Mouse (Mus musculus) intestine, embryonic 16.5 days (tissue): ENCODE measurements around the gene Arcn1. TPM values are rescaled to one million over a fixed set of nuclear protein-coding genes. Genes with fewer than 3 reads are reported as not detected.

Source experiments
- ATAC-seq: fragments of 200-750 bp; cut with Nextera tagmentation; 2 replicates; pipeline ENCODE4 v1.8.0; 2017; ENCODE audit warnings: moderate TSS enrichment, moderate library complexity
- H3K27ac ChIP-seq: fragments of 300-500 bp; sonication (generic); 2 replicates; pipeline ENCODE4 v1.5.1; 2014; ENCODE audit warnings: mild to moderate bottlenecking, low read length
- H3K27me3 ChIP-seq: fragments of 300-500 bp; sonication (generic); replicated peaks from 2 replicates; pipeline ENCODE4 v1.6.1; 2014; ENCODE audit warnings: low read length, control low read depth, mixed read lengths; ENCODE audit not compliant: control insufficient read depth, insufficient read depth
- H3K36me3 ChIP-seq: fragments of 300-500 bp; sonication (generic); 2 replicates; pipeline ENCODE4 v1.6.1; 2014; ENCODE audit warnings: low read length, control low read depth; ENCODE audit not compliant: control insufficient read depth, insufficient read depth
- H3K4me1 ChIP-seq: fragments of 300-500 bp; sonication (generic); 2 replicates; pipeline ENCODE4 v1.6.1; 2014; ENCODE audit warnings: low read length, control low read depth, mixed read lengths; ENCODE audit not compliant: control insufficient read depth, insufficient read depth
- H3K4me2 ChIP-seq: fragments of 300-500 bp; sonication (generic); 2 replicates; pipeline ENCODE4 v1.6.1; 2014; ENCODE audit warnings: low read depth, low read length, control low read depth
- H3K4me3 ChIP-seq: fragments of 300-500 bp; sonication (generic); 2 replicates; pipeline ENCODE4 v1.5.1; 2014; ENCODE audit warnings: mild to moderate bottlenecking, low read length
- H3K9ac ChIP-seq: fragments of 300-500 bp; sonication (generic); 2 replicates; pipeline ENCODE4 v1.6.1; 2014; ENCODE audit warnings: low read depth, low read length
- H3K9me3 ChIP-seq: fragments of 300-500 bp; sonication (generic); 2 replicates; pipeline ENCODE4 v1.6.1; 2016; ENCODE audit warnings: low read length, control low read depth; ENCODE audit not compliant: control insufficient read depth
- WGBS: fragments of 180-500 bp; shearing (Covaris S2); extraction: QIAGEN DNeasy Blood & Tissue Kit; methylation state at CpG from one replicate; pipeline ENCODE4 v1.1.7; 2014; 5-methylcytosine and 5-hydroxymethylcytosine counted together
- polyA plus RNA-seq: library from polyadenylated mRNA; unstranded; fragments of >200 nt; fragmentation: Nextera tagmentation; extraction: Ambion mirVana; gene quantifications from 2 replicates; pipeline ENCODE4 v1.2.1, GENCODE M21; 2015

Arcn1 gene
- polyA plus RNA-seq, 1 experiment from 2014 or later = 187 TPM

DNA sequence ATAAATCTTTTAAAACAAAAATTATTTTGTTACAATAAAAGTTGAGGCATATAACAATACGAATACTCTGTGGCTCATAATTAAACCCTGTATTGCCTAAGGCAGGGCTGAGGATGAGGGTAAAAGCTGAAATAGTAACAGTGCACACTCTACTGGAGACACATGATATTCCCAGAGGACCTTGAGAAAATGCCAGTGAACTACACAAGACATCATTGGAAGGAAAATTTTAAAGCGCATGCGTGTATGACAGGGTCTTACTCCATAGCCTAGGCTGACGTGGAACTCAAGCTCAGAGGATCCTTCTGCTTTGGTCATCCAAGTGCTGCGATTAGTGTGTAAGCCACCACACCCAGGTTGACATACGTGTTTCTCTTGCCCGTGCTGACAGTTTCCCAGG is 19.2 kb downstream of the Arcn1 start:
- WGBS = 92% methylated on average over 7 of the region's 7 CpGs
- ATAC-seq = no peak
- H3K36me3 ChIP-seq = peaks cover 18% of the 10 kb centered on the region
- no peak overlapping the region for H3K4me3 ChIP-seq
- no peaks in the 10 kb centered on the region for H3K27me3 ChIP-seq
- 0 out of 2 replicates have a peak, but pooled peaks cover 2% of the 10 kb centered on the region for H3K4me1 ChIP-seq
- no peaks in the 10 kb centered on the region for H3K9me3 ChIP-seq
- no peak overlapping the region for H3K9ac ChIP-seq
- H3K27ac ChIP-seq = no peak overlapping the region
- H3K4me2 ChIP-seq = no peak overlapping the region

DNA sequence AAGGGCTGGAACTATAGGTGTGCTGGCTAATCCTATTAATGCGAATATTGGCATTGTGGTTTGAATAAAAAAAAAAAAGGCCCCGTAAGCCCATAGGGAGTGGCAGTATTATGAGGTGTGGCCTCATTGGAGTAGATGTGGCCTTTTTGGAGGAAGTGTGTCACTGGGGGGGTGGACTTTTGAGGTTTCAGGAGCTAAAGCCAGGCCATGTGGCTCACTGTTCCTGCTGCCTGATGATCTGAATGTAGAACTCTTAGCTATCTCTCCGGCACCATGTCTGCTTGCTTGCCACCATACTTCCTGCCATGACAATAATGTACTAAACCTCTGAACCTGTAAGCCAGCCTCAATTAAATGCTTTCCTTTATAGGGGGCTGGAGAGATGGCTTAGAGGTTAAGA is 20.3 kb downstream of the Arcn1 start:
- Histone ChIP-seq H3K9ac (no peak overlapping the region), H3K27ac (no peak overlapping the region), H3K4me2 (no peak overlapping the region), H3K36me3 (peaks cover 16% of the 10 kb centered on the region), H3K4me1 (0 out of 2 replicates have a peak, but pooled peaks cover 2% of the 10 kb centered on the region), H3K27me3 (no peaks in the 10 kb centered on the region), H3K4me3 (no peak overlapping the region), H3K9me3 (no peaks in the 10 kb centered on the region)
- WGBS = 95% methylated on average over 3 of the region's 3 CpGs
- no peak for ATAC-seq

DNA sequence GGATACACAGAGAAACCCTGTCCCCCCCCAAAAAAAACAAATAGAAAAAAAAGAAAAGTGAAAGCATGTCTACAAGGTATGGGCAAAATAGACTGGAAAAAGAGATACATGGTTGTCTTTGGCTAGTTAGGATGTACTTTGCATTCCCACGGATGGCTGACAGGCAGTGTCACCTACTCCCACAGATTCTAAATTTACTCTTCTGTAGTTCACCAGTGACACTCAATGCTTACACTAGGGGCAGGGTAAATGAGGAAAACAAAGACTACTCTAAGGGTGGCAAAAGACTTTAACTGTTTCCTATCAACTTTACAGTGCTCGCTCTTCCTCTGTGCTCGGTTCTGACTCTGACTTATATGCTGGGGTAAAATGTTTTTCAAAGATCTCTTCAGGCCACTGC is 21.0 kb downstream of the Arcn1 start:
- H3K4me2 ChIP-seq = no peak overlapping the region
- ATAC-seq = no peak
- H3K36me3 ChIP-seq = peaks cover 14% of the 10 kb centered on the region
- 0 out of 2 replicates have a peak, but pooled peaks cover 2% of the 10 kb centered on the region for H3K4me1 ChIP-seq
- H3K27me3 ChIP-seq = no peaks in the 10 kb centered on the region
- 91% methylated on average over 3 of the region's 3 CpGs for WGBS
- H3K9ac ChIP-seq = no peak overlapping the region
- H3K9me3 ChIP-seq = no peaks in the 10 kb centered on the region
- no peak overlapping the region for H3K27ac ChIP-seq
- H3K4me3 ChIP-seq = no peak overlapping the region

DNA sequence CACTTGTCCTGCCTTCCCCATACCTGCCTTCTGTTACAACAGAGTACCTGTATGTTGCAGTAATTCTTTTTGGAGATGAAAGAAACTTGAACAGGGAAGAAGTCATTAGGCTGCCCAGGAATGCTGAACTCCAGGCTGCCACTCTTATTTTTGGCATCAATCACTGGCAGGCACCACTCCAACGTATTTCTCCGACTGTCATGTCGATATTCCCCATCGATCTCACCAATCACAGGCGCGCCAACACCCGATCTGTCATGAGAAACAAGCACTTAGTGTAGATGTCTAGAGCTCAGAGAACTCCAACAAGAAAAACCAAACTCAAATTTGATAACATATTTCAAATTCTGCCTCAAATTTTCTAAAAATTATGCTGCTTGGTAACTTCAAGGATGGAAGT is 22.3 kb downstream of the Arcn1 start:
- peaks cover 14% of the 10 kb centered on the region for H3K36me3 ChIP-seq
- 91% methylated on average over 7 of the region's 7 CpGs for WGBS
- H3K9me3 ChIP-seq = no peaks in the 10 kb centered on the region
- no peak for ATAC-seq
- H3K9ac ChIP-seq = no peak overlapping the region
- no peaks in the 10 kb centered on the region for H3K27me3 ChIP-seq
- H3K4me2 ChIP-seq = no peak overlapping the region
- 0 out of 2 replicates have a peak, but pooled peaks cover 2% of the 10 kb centered on the region for H3K4me1 ChIP-seq
- H3K4me3 ChIP-seq = no peak overlapping the region
- H3K27ac ChIP-seq = no peak overlapping the region

DNA sequence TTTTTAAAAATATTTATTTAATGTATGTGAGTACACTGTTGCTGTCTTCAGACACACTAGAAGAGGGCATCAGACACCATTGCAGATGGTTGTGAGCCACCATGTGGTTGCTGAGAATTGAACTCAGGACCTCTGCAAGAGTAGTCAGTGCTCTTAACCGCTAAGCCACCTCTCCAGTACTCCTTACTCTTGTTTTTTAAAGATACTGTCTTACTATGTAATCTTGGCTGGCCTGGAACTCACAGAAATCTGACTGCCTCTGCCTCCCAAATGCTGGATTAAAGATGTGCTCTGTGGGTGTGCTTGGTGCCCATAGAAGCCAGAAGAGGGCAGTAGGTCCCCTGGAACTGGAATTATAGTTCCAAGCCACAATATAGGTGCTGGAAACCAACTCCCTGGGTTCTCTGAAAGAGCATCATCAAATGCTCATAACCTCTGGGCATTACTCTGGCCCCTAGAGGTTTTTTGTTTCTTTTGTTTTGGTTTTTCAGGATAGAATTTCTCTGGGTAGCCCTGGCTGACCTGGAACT is 26.9 kb downstream of the Arcn1 start:
- H3K9ac ChIP-seq = no peak overlapping the region
- no peak overlapping the region for H3K4me3 ChIP-seq
- no peaks in the 10 kb centered on the region for H3K27me3 ChIP-seq
- H3K4me1 ChIP-seq = peaks cover 4% of the 10 kb centered on the region; the same call in 1 of the 2 replicates
- 87% methylated on average over 1 of the region's 1 CpGs for WGBS
- no peak overlapping the region for H3K27ac ChIP-seq
- no peak overlapping the region for H3K4me2 ChIP-seq
- ATAC-seq = no peak
- 0 out of 2 replicates have a peak, but pooled peaks cover 5% of the 10 kb centered on the region for H3K36me3 ChIP-seq
- peaks cover 9% of the 10 kb centered on the region; the same call in 1 of the 2 replicates for H3K9me3 ChIP-seq

DNA sequence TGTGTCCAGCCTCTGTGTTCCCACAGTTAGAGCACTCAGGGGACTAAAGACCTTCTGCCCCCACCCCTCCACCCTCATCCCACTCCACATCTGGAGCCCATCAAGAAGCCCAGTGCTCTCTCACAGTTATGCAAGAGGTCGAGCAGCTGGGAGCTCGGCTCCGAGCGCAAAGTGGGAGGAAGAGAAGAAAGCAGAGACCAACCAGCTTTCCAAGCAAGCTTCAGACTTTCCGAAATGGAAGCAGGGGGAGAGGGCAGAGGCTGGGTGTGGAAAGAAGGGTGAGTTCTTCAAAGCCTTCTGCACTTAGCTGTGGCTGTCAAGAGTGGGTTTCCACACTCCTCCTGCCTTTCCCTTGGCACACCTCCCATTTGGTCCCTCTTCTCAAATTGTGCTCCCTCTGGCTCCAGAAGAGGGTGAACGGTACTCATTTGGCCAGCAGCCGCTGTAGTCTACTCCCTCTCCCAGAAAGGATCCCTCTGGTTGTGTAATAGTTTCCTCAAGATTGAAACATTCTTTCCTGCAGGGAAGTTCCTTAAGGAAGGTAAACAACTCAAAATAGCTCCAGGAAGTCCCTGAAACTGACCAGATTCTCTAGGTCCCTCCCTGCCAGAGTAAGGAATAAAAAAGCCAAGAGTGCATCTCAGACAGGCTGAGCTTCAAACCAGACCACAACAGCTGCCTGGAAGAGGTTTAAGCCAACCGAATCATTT is 30.2 kb downstream of the Arcn1 start:
- peak overlapping the region; percentile 72 for H3K27ac ChIP-seq
- 0 out of 2 replicates have a peak, but pooled peaks have one; percentile 16 for ATAC-seq
- peaks cover 20% of the 10 kb centered on the region for H3K4me1 ChIP-seq
- H3K4me3 ChIP-seq = no peak overlapping the region
- no peak overlapping the region for H3K4me2 ChIP-seq
- 35% methylated on average over 8 of the region's 8 CpGs for WGBS
- H3K27me3 ChIP-seq = peaks cover 7% of the 10 kb centered on the region; the same call in 1 of the 2 replicates
- H3K9me3 ChIP-seq = peaks cover 9% of the 10 kb centered on the region; the same call in 1 of the 2 replicates
- H3K9ac ChIP-seq = no peak overlapping the region
- H3K36me3 ChIP-seq = no peaks in the 10 kb centered on the region

DNA sequence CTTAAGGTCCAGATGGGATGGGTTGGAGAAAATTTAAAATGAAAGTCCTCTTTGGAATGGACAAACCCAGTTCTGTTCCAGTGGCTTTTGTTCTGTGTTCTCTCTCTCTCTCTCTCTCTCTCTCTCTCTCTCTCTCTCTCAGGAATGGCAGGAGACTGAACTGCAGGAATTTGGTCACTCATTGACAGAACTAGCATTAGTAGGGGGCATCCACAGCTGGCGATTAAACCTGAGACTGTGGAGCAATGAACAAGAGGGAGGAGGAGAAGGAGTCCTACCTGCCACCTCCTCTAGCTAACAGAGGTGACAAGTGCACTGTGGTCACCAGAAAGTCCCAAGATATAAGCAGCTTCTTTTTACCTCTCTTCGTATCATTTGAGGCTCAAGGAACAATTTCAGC is 31.3 kb downstream of the Arcn1 start:
- H3K9me3 ChIP-seq = peaks cover 9% of the 10 kb centered on the region; the same call in 1 of the 2 replicates
- H3K4me2 ChIP-seq = no peak overlapping the region
- no peak overlapping the region for H3K27ac ChIP-seq
- H3K4me3 ChIP-seq = no peak overlapping the region
- ATAC-seq = no peak
- H3K36me3 ChIP-seq = no peaks in the 10 kb centered on the region
- H3K4me1 ChIP-seq = peaks cover 22% of the 10 kb centered on the region
- H3K9ac ChIP-seq = no peak overlapping the region
- WGBS = 68% methylated on average over 2 of the region's 2 CpGs
- H3K27me3 ChIP-seq = peaks cover 7% of the 10 kb centered on the region; the same call in 1 of the 2 replicates

DNA sequence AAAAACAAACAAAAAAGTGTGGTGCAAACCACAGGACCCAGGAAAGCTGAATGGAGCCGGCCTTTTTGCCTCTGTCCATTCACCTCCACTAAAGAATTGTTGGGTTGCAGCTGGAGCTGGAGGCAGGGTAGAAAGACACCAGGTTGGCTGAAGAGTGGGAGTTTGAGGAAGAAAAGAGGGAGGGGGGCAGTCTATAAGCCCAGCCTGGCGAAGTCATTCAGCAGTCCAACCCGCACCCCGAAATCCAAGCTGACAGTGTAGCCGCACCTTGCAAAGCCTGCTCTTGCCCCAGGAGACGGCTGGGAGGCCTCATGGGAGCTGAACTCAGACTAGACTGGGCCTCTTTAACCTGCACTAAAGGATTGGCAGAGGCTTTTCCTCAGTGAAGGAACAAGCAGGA is 31.8 kb downstream of the Arcn1 start:
- WGBS = 71% methylated on average over 6 of the region's 6 CpGs
- Histone ChIP-seq H3K9me3 (peaks cover 9% of the 10 kb centered on the region; the same call in 1 of the 2 replicates), H3K27me3 (peaks cover 7% of the 10 kb centered on the region; the same call in 1 of the 2 replicates), H3K36me3 (no peaks in the 10 kb centered on the region), H3K4me1 (peaks cover 22% of the 10 kb centered on the region), H3K27ac (no peak overlapping the region), H3K9ac (no peak overlapping the region), H3K4me3 (no peak overlapping the region), H3K4me2 (no peak overlapping the region)
- no peak for ATAC-seq

DNA sequence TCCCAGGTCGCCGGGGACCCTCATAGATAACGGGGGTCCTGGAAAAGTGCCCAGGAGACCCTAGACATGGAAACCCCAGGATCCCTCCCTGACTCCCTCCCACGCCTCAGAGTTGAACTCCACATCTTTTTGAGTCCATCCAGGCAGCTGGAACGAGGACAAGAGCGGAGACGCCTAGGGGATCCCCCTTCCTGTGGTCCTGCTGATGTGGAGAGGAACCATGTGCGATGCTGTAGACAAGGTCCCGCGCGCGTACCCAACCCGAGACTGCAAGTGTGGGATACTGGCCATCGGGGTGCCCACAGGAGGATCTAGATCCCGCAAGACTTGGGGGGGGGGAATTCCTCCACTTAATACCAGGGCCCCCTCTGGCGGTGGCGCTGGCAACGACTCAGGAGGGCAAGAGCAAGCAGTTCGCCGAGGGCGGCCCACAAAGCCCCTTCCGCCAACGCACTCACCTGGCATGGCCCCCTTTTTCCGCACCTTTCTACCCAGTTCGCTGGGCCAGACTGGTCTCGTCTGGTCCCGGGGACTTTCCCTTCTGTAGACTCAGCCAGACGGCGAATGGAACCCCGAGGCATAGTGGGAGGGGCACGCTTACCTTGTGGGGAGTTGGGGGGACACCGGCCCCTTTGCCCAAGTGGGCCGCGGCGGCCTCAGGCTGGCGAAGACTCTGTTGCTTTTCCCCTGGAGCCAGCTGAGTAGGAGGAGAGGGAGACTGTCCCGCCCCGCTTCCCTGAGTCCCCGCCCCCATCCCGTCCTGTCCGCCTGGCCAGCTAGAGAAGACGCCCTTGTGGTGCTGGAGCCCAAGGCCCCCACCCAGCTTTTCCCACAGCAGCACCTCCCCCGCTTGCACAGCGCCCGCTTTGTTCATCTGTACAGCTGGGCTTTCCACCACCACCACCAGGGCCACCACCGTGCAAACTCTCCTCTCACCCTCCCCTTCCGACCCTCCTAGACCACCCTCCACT is 32.8 kb downstream of the Arcn1 start, which contains the start of gene Phldb1:
TSS of gene Phldb1 (minus strand) at position 675 of the 971 bp plus-strand sequence.
- peak within 1 kb of the TSS; percentile 59 for H3K27ac ChIP-seq
- peaks cover 9% of the 10 kb centered on the region; the same call in 1 of the 2 replicates for H3K9me3 ChIP-seq
- H3K4me2 ChIP-seq = peak within 1 kb of the TSS; percentile 95
- no peaks in the 10 kb centered on the region for H3K36me3 ChIP-seq
- H3K4me1 ChIP-seq = peaks cover 22% of the 10 kb centered on the region
- peak; percentile 78 for ATAC-seq
- H3K27me3 ChIP-seq = peaks cover 7% of the 10 kb centered on the region; the same call in 1 of the 2 replicates
- H3K9ac ChIP-seq = peak within 1 kb of the TSS; percentile 73
- under 1% methylated on average over 45 of the region's 47 CpGs for WGBS
- H3K4me3 ChIP-seq = peak within 1 kb of the TSS; percentile 64
